In the genomic region with DNA sequence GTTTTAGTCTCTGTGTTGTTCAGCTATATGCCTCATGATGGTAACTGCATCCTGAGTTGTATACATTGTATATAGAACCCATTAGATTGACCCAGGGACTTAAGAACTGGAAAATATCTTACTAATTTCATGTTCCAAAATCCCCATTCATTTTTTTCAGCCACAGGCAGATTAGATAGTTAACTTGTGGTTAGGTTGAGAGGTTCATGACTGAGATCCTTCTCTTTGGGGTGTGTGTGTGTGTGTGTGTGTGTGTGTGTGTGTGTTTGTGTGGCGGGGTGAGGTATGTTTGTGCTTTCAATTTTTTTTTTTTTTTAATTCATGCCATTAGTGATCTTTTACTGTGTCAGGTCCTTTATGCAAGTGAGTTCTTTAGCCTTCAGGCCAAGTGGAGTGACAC, we compare ENCODE assay signal across 25 mouse cellular contexts.
"Had no signal": no experiment of that assay in that cellular context is flagged by ENCODE, and none has a peak within 500 bp of the region (broad histone marks: within the 10 kb centered on the region; RNA-seq: fewer than 3 reads in every experiment).

No protein-coding gene starts in this region.

- H3K36me3 ChIP-seq: heart, embryonic 10.5 days; heart, embryonic 12.5 days; heart, embryonic 13.5 days; heart, embryonic 15.5 days; hindbrain, embryonic 10.5 days; hindbrain, embryonic 12.5 days; hindbrain, embryonic 13.5 days; hindbrain, embryonic 15.5 days; intestine, embryonic 15.5 days; kidney, embryonic 15.5 days had no signal

- H3K9me3 ChIP-seq: heart, embryonic 10.5 days; heart, embryonic 12.5 days; heart, embryonic 13.5 days; heart, embryonic 15.5 days; hindbrain, embryonic 10.5 days; hindbrain, embryonic 12.5 days; hindbrain, embryonic 13.5 days; hindbrain, embryonic 15.5 days; intestine, embryonic 15.5 days; kidney, embryonic 15.5 days had no signal

- H3K27ac ChIP-seq: heart, embryonic 10.5 days; heart, embryonic 13.5 days; heart, embryonic 15.5 days; hindbrain, embryonic 10.5 days; hindbrain, embryonic 12.5 days; hindbrain, embryonic 13.5 days; hindbrain, embryonic 14.5 days; hindbrain, embryonic 15.5 days; hindbrain, postnatal 0 days; intestine, embryonic 15.5 days; kidney, embryonic 15.5 days; kidney, postnatal 0 days; layer of hippocampus, adult 2 months; left cerebral cortex, adult 2 months had no signal

- H3K4me3 ChIP-seq: heart, embryonic 10.5 days; heart, embryonic 12.5 days; heart, embryonic 13.5 days; heart, embryonic 15.5 days; hindbrain, embryonic 10.5 days; hindbrain, embryonic 12.5 days; hindbrain, embryonic 13.5 days; hindbrain, embryonic 15.5 days; intestine, embryonic 15.5 days; kidney, embryonic 15.5 days; layer of hippocampus, adult 2 months; left cerebral cortex, adult 2 months had no signal

- H3K9ac ChIP-seq: heart, embryonic 12.5 days; heart, embryonic 13.5 days; heart, embryonic 15.5 days; hindbrain, embryonic 12.5 days; hindbrain, embryonic 13.5 days; hindbrain, embryonic 14.5 days; hindbrain, embryonic 15.5 days; intestine, embryonic 15.5 days; kidney, embryonic 15.5 days had no signal

- H3K4me2 ChIP-seq: heart, embryonic 11.5 days; heart, embryonic 12.5 days; heart, embryonic 13.5 days; heart, embryonic 15.5 days; hindbrain, embryonic 12.5 days; hindbrain, embryonic 13.5 days; hindbrain, embryonic 14.5 days; hindbrain, embryonic 15.5 days; intestine, embryonic 15.5 days; kidney, embryonic 15.5 days had no signal

- H3K27me3 ChIP-seq: heart, embryonic 12.5 days; heart, embryonic 13.5 days; heart, embryonic 15.5 days; hindbrain, embryonic 12.5 days; hindbrain, embryonic 13.5 days; hindbrain, embryonic 15.5 days; intestine, embryonic 15.5 days; kidney, embryonic 15.5 days had no signal

- DNase-seq: heart, postnatal 14 days; heart, postnatal 36 days; heart, postnatal 4 days; kidney, adult 11 months; kidney, adult 18-20 months; kidney, postnatal 10 days; kidney, postnatal 4 days; layer of hippocampus, adult 9-11 months; layer of hippocampus, postnatal 36 days had no signal
